Mouse (Mus musculus) ES-E14 (cell line): ENCODE measurements around the gene CK137956.

Experiments
- HCFC1 ChIP-seq: IDR thresholded peaks from 2 replicates; pipeline ENCODE4 v1.6.1; 2012; ENCODE audit warnings: low read length, inconsistent platforms, borderline replicate concordance; ENCODE audit not compliant: insufficient read depth
- ZC3H11A ChIP-seq: IDR thresholded peaks from 2 replicates; pipeline ENCODE4 v1.6.1; 2012; ENCODE audit warnings: low read depth, mild to moderate bottlenecking, inconsistent platforms, low read length, borderline replicate concordance

- no peak for TF ChIP-seq HCFC1
- TF ChIP-seq ZC3H11A = no peak
These were observed 31.9 kb upstream of the CK137956 start for GRCm38 (mm10) chr4:128002638-128003101.
